Mouse (Mus musculus): ENCODE measurements at regions not wholly inside any gene's neighbourhood (a gene's known extent, or its start where the extent isn't known, plus 50 kb on each side); places are given as distances from the start of the nearest gene placed in this dataset.

- Histone ChIP-seq H3K27ac (ENCODE audit: low read depth, low read length) (no peak overlapping the region), H3K36me3 (ENCODE audit: insufficient read depth, low read length) (no peaks in the 10 kb centered on the region), H3K4me1 (ENCODE audit: insufficient read depth, low read length) (peaks cover 9% of the 10 kb centered on the region), H3K4me3 (ENCODE audit: low read depth, low read length) (no peak overlapping the region), H3K9me3 (ENCODE audit: low read length) (no peaks in the 10 kb centered on the region), H3K4me2 (ENCODE audit: low read depth, low read length, poor library complexity, severe bottlenecking) (no peak overlapping the region), H3K9ac (replicated peaks; ENCODE audit: low read length, poor library complexity, severe bottlenecking) (no peak overlapping the region), H3K27me3 (ENCODE audit: insufficient read depth, low read length) (peaks cover 5% of the 10 kb centered on the region)
- DNase-seq (ENCODE audit: low spot score): no peak
- no peak for ATAC-seq (ENCODE audit: low FRiP score)
- TF ChIP-seq CTCF (IDR thresholded peaks at IDR 0.05): no peak
- WGBS: 54% methylated on average over 7 of the region's 7 CpGs
Observed at GRCm38 (mm10) chr9:35362276-35362675, 58.7 kb upstream of the Cdon start.

DNA sequence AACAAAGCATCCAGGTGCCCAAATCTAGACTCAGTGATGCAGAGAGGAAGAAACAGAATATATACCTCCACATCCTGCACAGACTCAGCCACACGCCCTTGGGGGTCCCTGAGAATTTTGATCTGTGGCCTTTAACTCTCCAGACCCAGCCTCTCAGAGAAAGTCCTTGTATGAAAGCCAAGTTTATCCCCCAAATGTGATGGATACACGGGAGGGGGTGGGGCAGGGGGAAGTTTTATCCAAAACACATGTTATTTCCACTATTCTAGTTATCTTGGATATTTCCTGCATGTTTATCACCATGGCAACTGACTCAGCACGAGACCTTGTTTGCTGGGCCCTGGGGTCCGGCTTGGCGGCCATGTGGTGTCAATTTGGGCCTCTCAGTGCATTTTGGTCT is 57.8 kb upstream of the Cdon start:
- no peak for TF ChIP-seq CTCF (IDR thresholded peaks at IDR 0.05)
- DNase-seq (ENCODE audit: low spot score) (no peak), ATAC-seq (ENCODE audit: low FRiP score) (no peak)
- WGBS: 53% methylated on average over 5 of the region's 5 CpGs
- Histone ChIP-seq H3K36me3 (ENCODE audit: insufficient read depth, low read length) (no peaks in the 10 kb centered on the region), H3K4me1 (ENCODE audit: insufficient read depth, low read length) (peaks cover 9% of the 10 kb centered on the region), H3K4me2 (ENCODE audit: low read depth, low read length, poor library complexity, severe bottlenecking) (no peak overlapping the region), H3K27ac (ENCODE audit: low read depth, low read length) (no peak overlapping the region), H3K9me3 (ENCODE audit: low read length) (no peaks in the 10 kb centered on the region), H3K27me3 (ENCODE audit: insufficient read depth, low read length) (peaks cover 5% of the 10 kb centered on the region), H3K4me3 (ENCODE audit: low read depth, low read length) (no peak overlapping the region), H3K9ac (replicated peaks; ENCODE audit: low read length, poor library complexity, severe bottlenecking) (no peak overlapping the region)

DNA sequence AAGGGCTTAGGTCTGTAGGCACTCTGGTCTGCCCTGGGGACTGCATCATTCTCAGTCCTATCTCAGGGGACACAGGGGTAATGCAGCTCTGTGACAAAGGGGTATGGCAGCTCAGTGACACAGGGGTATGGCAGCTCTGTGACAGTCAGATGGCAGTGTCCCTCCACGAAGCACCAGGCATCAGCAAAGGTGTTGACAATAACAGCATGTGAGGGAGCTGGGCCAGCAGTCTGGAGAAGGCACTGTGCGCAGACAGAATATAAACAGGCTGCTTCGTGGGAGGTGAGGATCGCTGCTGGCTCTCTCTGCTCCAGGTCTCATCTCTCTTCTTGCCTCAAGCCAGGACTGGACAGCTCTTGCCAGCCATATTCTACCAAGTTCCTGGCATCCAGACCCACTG is 57.0 kb upstream of the Cdon start:
- TF ChIP-seq CTCF (IDR thresholded peaks at IDR 0.05): no peak
- H3K9me3 ChIP-seq (ENCODE audit: low read length): no peaks in the 10 kb centered on the region
- ATAC-seq (ENCODE audit: low FRiP score) (no peak), DNase-seq (ENCODE audit: low spot score) (peak; percentile 8)
- H3K27ac ChIP-seq (ENCODE audit: low read depth, low read length): no peak overlapping the region
- H3K4me2 ChIP-seq (ENCODE audit: low read depth, low read length, poor library complexity, severe bottlenecking): no peak overlapping the region
- WGBS: 80% methylated on average over 4 of the region's 4 CpGs
- H3K9ac ChIP-seq (replicated peaks; ENCODE audit: low read length, poor library complexity, severe bottlenecking): no peak overlapping the region
- no peak overlapping the region for H3K4me3 ChIP-seq (ENCODE audit: low read depth, low read length)
- H3K27me3 ChIP-seq (ENCODE audit: insufficient read depth, low read length): peaks cover 5% of the 10 kb centered on the region; the same call in 1 of the 2 replicates
- no peaks in the 10 kb centered on the region for H3K36me3 ChIP-seq (ENCODE audit: insufficient read depth, low read length)
- H3K4me1 ChIP-seq (ENCODE audit: insufficient read depth, low read length): peaks cover 9% of the 10 kb centered on the region

DNA sequence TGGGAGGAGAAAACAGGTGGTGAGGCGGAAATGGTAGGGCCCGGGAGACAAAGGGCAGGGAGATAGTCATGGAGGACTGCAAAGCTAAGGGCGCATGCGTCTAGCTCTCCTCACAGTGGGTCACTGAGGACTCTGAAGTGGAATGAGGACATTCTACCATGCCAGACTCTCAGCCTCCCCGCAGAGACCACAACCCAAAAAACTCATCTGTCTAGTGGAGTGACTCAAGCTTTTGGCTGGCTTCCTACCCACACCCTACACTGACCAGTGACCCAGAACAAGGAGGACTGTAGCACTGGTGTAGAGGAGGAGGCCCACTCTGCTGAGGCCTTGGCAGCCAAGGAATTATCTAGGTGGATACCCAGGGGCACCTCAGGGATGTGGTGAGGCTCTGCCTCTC is 55.0 kb upstream of the Cdon start:
- Histone ChIP-seq H3K9me3 (ENCODE audit: low read length) (no peaks in the 10 kb centered on the region), H3K27me3 (ENCODE audit: insufficient read depth, low read length) (peaks cover 5% of the 10 kb centered on the region; the same call in 1 of the 2 replicates), H3K27ac (ENCODE audit: low read depth, low read length) (no peak overlapping the region), H3K4me2 (ENCODE audit: low read depth, low read length, poor library complexity, severe bottlenecking) (no peak overlapping the region), H3K4me1 (ENCODE audit: insufficient read depth, low read length) (peaks cover 5% of the 10 kb centered on the region; the same call in 1 of the 2 replicates), H3K36me3 (ENCODE audit: insufficient read depth, low read length) (no peaks in the 10 kb centered on the region), H3K4me3 (ENCODE audit: low read depth, low read length) (no peak overlapping the region), H3K9ac (replicated peaks; ENCODE audit: low read length, poor library complexity, severe bottlenecking) (no peak overlapping the region)
- ATAC-seq (ENCODE audit: low FRiP score) (no peak), DNase-seq (ENCODE audit: low spot score) (no peak)
- TF ChIP-seq CTCF (IDR thresholded peaks at IDR 0.05): no peak
- WGBS: 91% methylated on average over 5 of the region's 5 CpGs

DNA sequence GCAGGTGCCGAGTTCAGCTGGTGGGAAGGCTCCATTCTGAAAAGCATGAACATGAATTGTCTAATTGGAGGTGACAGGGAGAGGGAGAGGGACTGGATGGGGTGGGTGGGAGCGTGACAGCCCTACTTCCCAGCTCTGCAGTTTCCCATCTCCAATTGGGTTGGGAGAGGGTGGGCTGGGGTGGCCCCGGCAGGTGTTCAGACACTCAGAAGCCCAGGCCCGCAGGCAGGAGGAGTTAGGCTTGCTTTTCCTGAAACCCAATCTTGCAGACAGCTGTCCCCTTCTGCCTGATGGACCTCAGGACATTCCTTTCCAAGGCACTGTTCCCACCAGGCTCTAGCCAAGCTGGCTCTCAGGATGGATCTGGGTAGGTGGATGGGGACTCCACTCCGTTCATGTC is 51.9 kb upstream of the Cdon start:
- no peak for DNase-seq (ENCODE audit: low spot score)
- Histone ChIP-seq H3K4me1 (ENCODE audit: insufficient read depth, low read length) (no peaks in the 10 kb centered on the region; the same call in 1 of the 2 replicates), H3K36me3 (ENCODE audit: insufficient read depth, low read length) (no peaks in the 10 kb centered on the region), H3K27me3 (ENCODE audit: insufficient read depth, low read length) (no peaks in the 10 kb centered on the region), H3K4me3 (ENCODE audit: low read depth, low read length) (no peak overlapping the region), H3K9ac (replicated peaks; ENCODE audit: low read length, poor library complexity, severe bottlenecking) (no peak overlapping the region), H3K9me3 (ENCODE audit: low read length) (no peaks in the 10 kb centered on the region), H3K4me2 (ENCODE audit: low read depth, low read length, poor library complexity, severe bottlenecking) (no peak overlapping the region), H3K27ac (ENCODE audit: low read depth, low read length) (no peak overlapping the region)
- 40% methylated on average over 4 of the region's 5 CpGs for WGBS
- no peak for TF ChIP-seq CTCF (IDR thresholded peaks at IDR 0.05)
- no peak for ATAC-seq (ENCODE audit: low FRiP score)

GRCm38 (mm10) chr9:35370031-35370430 is 50.9 kb upstream of the Cdon start:
- no peak for DNase-seq (ENCODE audit: low spot score)
- Histone ChIP-seq H3K4me1 (ENCODE audit: insufficient read depth, low read length) (no peaks in the 10 kb centered on the region; the same call in 1 of the 2 replicates), H3K9ac (replicated peaks; ENCODE audit: low read length, poor library complexity, severe bottlenecking) (no peak overlapping the region), H3K9me3 (ENCODE audit: low read length) (no peaks in the 10 kb centered on the region), H3K36me3 (ENCODE audit: insufficient read depth, low read length) (no peaks in the 10 kb centered on the region), H3K27ac (ENCODE audit: low read depth, low read length) (no peak overlapping the region), H3K27me3 (ENCODE audit: insufficient read depth, low read length) (no peaks in the 10 kb centered on the region), H3K4me2 (ENCODE audit: low read depth, low read length, poor library complexity, severe bottlenecking) (no peak overlapping the region), H3K4me3 (ENCODE audit: low read depth, low read length) (no peak overlapping the region)
- ATAC-seq (ENCODE audit: low FRiP score): no peak
- TF ChIP-seq CTCF (IDR thresholded peaks at IDR 0.05): no peak
- WGBS: 58% methylated on average over 3 of the region's 3 CpGs
